Mouse (Mus musculus): ENCODE data around the gene Actl6a.
"Not testable (repeated sequence)": the region's sequence is repeated elsewhere in the genome, so short reads cannot be mapped to it uniquely, and the experiment has no call there.

Gene Actl6a

DNA sequence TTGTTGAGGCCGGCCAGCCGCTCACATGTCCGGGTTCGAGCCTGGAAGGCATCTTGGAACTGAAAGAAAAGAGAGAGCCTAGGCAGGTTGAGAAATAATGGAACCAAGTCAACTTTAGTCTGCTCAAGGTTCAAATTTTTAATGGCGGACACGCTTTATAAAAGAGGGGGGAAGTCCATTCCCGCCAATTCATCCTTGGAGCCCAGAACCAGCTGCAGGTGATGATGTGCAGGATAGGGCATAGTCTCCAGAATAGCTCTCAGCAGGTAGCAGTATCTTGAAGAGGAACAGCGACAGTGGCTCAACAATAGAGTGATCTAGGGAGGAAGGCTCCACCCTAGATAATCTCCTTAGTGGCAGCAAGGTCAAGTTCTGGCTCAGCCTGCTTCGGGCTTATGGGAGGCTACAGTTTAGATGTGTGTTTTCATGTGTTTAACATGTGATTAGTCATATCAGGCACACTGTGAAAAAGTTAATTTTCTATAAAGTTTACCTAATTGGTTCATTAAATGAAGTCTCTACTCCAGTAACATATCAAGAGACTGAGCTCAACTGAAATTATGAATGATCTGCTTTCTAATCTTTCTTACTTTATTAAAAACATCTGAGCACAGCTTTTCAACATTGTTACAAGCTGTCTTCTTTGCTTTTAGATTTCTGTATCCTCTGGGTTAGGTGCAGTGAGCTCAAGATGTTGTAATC is at the start of gene Actl6a:
Gene Actl6a, plus strand, starts transcription at position 652 of the 702 bp plus-strand sequence.
- not testable (repeated sequence) for DNase-seq (ENCODE audit: low spot score in 2 of 2)

- no peak for DNase-seq (ENCODE audit: low spot score in 2 of 2)
Measured at GRCm38 (mm10) chr3:32656398-32656994, 49.6 kb upstream of the Actl6a start.

GRCm38 (mm10) chr3:32658401-32658800 is 47.7 kb upstream of the Actl6a start:
- no peak for DNase-seq (ENCODE audit: low spot score in 2 of 2)

GRCm38 (mm10) chr3:32658821-32659220 is 47.3 kb upstream of the Actl6a start:
- DNase-seq (ENCODE audit: low spot score in 2 of 2) = no peak

DNA sequence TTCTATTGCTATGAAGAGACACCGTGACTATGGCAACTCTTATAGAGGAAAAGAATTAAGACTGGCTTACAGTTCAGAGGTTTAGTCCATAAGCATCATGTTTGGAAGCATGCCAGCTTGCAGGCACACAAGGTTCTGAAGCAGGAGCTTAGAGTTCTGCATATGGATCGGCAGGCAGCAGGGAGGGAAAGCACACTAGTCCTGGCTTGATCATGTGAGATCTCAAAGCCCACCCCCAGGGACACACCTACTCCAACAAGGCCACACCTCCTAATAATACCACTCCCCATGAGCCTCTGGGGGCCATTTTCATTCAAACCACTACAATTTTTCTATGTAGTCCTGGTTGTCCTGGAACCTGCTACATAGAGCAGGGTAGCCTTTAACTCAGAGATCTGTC is 46.6 kb upstream of the Actl6a start:
- DNase-seq (ENCODE audit: low spot score in 2 of 2) = no peak

- no peak for DNase-seq (ENCODE audit: low spot score in 2 of 2)
Measured at GRCm38 (mm10) chr3:32660276-32660675, 45.8 kb upstream of the Actl6a start.

DNA sequence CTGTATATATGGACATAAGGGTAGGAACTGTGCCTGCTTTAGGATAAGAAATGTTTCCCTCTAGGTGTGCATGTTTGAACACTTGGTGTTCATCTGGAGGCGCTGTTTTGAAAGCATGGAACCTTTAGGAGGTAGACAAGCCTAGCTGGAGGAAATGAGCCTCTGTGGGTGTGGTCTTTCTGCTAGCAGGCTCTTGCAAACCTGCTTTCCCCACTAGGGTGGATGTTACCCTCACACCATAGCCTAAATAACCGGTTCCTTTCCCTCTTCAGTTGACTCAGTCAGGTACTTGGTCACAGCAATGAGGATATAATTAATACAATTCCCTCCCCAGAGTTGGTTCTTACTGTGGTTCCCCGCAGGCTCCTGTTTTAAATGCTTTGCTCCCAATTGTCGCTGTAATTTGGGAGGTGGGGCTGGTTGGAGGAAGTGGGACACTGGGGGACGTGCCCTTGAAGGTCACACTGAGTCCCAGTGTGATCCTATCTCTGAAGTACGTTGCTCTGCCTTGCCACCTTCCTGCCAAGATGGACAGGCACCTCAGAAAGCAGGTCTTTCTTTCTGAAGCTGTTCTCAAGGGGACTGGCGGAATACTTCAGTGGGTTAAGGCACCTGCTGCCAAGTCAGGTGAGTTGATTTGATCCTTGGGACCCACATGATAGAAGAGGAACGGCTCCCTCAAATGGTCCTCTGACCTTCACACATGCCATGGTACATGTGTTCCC is 45.1 kb upstream of the Actl6a start:
- no peak for DNase-seq (ENCODE audit: low spot score in 2 of 2)

DNA sequence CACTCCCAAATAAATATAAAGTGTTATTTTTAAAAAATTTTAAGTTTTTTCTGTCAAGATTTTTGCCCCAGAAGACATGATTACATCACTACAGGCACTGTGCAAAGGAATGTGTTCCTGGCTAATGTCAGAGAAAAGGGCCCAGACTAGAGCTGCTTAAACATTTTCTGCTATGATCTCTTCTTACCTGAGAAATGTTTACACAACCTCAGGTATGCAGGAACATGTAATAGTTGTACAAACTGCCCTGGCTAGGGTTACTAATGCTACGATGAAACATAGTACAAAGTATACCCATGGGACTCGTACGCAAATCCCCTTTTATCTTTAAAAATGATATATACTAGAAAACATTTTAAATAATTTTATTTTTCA is 44.6 kb upstream of the Actl6a start:
- no peak for DNase-seq (ENCODE audit: low spot score in 2 of 2)

DNA sequence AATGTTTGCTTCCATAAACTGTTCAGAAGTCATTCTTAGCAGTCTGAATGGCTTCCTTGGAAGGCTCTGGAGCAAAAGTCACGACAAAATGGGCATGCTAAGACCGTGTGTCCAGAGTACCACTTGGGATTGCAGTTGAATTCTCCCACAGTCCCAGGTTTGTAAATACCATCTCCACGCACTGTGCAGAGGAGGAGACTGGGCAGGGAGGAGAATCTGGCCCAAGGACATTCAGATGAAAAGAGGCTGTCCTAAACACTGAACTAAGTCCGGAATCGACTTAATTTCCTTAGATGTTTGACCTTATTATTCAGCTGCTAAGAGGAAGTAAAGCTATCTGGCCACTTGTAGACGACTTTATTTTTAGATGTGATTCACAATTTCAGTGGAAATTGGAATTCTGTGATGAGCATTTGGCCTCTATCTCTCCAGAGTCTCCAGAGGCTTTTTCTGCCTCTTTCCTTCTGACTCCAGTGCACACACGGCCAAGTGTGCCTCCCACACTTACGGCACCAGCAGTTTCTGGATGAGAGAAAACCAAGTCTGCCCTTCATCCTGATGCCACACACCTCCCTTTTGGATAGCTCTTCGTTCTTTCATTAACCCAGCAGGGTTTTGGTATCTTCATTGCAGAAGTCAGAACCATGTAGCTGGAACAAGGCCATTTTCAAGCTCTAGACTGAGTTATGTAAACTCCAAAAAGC is 37.7 kb upstream of the Actl6a start:
- DNase-seq (ENCODE audit: low spot score in 2 of 2) = no peak

- no peak for DNase-seq (ENCODE audit: low spot score in 2 of 2)
Measured at GRCm38 (mm10) chr3:32669211-32669610, 36.9 kb upstream of the Actl6a start.

DNA sequence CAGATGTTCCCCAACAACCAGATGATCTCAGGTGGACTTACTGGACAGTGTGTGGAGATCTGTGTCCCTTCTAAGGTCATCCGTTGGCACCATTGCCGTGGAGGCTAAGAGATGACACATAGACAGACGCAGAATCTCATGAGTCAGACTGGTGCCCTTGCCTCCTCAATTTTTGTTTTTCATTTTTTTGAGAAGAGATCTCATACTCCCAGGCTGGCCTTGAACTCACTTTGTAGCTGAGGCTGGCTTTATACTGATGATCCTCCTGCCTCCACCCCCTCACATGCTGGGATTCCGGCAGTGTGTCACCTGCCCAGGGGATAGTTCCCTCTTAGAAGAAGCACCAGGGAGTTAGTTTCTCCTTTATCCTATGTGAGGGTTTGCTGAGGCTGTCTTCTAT is 35.9 kb upstream of the Actl6a start:
- DNase-seq (ENCODE audit: low spot score in 2 of 2) = no peak

GRCm38 (mm10) chr3:32673151-32673550 is 32.9 kb upstream of the Actl6a start:
- DNase-seq (ENCODE audit: low spot score in 2 of 2) = no peak

DNA sequence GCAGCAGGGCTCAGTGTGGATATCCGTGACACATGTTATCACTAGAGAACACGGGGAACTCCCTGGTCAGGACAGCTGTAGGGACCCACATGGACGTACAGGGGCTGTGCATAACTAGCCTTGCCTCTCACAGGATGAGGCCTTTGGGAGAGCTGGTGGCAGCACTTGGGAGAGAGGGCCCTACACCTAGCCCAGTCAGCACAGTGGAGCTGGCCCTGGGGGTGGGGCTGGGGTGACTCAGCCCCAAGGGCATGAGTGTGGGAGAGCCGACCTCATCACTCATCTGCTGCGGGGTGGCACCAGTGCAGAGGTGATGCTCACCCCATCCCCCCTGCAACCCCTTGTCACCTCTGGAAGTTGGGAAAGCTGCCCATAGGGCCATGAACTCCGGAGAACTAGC is 29.7 kb upstream of the Actl6a start:
- no peak for DNase-seq (ENCODE audit: low spot score in 2 of 2)

GRCm38 (mm10) chr3:32682910-32683531 is 23.1 kb upstream of the Actl6a start:
- DNase-seq (ENCODE audit: low spot score in 2 of 2) = no peak

DNA sequence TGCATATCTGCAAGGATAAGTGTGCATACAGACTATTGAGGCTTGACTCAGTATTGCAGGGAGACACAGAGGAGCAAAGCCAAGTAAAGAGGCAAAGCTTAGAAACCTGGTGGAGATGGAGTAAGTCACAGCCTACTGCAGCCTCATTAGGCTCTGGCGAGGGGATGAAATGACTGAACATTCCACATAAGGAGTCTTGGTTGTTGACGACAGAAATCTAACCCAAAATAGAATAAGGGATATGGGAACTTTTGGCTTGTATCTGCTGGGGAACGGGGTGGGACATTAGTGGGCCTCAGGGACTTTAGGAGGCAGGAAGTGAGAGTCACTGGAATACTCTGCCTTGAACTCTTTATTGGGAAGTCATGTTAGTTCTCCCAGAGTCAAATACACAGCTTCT is 21.5 kb upstream of the Actl6a start:
- DNase-seq (ENCODE audit: low spot score in 2 of 2) = no peak

DNA sequence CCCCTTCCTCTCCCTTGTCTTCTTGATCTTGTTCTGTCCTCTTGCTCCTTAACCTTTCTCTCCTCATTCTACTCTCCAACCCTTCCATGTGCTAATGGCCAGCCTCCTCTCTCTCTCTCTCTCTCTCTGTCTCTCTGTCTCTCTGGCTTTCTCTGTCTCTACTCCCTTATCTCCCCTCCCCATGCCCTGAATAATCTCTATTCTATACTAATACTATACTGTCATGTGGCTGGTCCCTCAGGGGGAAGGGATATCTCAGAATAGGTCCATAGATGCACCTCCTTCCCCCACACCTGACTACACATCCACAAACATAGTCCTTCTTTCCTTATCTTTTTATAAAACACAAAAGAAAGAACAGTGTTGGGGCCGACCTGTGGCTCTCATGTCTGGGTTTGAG is 19.6 kb upstream of the Actl6a start:
- no peak for DNase-seq (ENCODE audit: low spot score in 2 of 2)

- no peak for DNase-seq (ENCODE audit: low spot score in 2 of 2)
Measured at GRCm38 (mm10) chr3:32687156-32687555, 18.9 kb upstream of the Actl6a start.

- DNase-seq (ENCODE audit: low spot score in 2 of 2) = no peak
Measured at GRCm38 (mm10) chr3:32689567-32689999, 16.5 kb upstream of the Actl6a start.

DNA sequence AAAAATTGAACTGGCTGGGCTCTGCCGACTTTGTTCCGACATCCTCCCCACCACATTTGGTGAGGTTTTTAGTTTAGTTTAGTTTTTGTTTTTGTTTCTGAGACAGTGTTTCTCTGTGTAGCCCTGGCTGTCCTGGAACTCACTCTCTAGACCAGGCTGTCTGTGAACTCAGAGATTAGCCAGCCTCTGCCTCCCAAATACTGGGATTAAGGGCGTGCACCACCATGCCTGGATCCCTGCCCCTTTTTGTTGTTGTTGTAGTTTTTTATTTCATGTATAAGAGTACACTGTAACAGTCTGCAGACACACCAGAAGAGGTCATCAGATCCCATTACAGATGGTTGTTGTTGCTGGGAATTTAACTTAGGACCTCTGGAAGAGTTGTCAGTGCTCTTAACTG is 16.1 kb upstream of the Actl6a start:
- DNase-seq (ENCODE audit: low spot score in 2 of 2) = no peak

GRCm38 (mm10) chr3:32690901-32691300 is 15.2 kb upstream of the Actl6a start:
- DNase-seq (ENCODE audit: low spot score in 2 of 2) = no peak

GRCm38 (mm10) chr3:32691841-32692240 is 14.3 kb upstream of the Actl6a start:
- DNase-seq (ENCODE audit: low spot score in 2 of 2) = no peak

DNA sequence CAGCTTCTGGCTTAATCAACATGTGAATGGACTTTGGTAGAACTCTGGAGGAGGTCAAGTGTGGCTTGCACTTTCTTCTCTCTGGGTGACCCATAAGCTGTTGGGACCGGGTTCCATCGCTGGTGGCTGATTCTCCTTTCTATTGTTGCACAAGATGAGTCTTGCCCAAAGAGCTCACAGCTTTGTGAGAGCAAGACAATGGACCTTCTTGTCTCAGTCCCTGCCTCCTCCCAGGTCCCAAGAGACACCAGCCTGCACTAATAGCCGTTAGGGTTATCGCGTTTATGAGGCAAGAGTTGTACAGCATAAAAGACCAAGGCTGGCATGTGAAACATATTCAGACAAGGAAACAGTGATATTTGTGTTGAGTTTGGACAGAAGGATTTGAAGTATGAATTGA is 11.9 kb upstream of the Actl6a start:
- no peak for DNase-seq (ENCODE audit: low spot score in 2 of 2)

All from natural killer cell, adult 2 months (primary cell).